Mouse (Mus musculus) right cerebral cortex, postnatal 10 days (tissue): Measurements from ENCODE around the gene Sun3.

Source experiments
- DNase-seq, 2 experiments: peaks; one replicate each; pipeline ENCODE4 v3.0.0; 2021; ENCODE audit warnings: low spot score in 2 of 2

Sun3 gene

DNA sequence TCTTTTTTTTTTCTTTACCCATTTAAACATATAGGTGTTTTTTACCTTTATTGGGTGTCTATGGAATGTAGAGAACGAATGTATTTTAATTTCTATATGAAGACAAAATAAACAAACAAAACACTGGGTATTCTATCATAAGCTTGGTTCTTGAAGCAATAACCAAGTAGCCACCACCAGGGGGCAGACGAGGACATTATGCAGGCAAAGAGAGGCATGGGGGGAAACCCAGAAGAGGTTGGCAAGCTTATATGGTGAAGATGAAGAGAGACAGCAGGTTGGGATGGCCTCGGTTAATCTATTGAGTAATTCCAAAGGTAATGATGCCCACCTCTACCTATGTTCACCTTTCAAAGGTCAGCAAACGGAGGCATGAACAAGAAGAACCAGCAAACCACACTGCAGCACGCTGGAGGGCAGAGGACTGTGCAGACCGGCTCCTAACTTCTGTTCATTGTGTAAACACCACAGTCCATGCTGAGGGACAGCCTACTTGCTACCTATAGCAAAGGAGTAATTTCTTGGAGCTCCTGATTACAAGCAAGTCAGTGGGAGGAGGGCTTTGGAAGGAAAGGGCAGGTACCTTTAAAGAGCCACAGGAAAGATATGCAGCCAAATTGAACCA, 65.4 kb downstream of the Sun3 start:
- DNase-seq = peak; percentile 57 to 69

DNA sequence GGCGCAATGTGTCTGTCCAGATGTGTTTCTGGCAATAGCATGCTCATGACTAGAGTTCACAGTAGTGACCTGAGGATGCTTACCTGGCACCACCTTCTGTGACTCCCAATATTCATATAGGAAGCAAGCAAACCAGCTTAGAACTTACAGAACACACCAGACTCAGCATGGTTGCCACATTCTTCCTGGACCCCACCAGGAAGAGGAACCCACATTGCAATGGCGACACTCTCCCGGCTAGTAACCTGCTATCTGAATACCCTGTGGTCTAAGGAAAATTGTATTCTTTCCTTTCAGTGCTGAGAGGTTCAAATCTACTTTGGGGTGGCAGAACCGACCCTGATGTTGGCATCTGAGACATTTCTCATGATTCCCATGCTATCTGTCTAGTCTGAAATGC, 70.6 kb downstream of the Sun3 start:
- no peak for DNase-seq

DNA sequence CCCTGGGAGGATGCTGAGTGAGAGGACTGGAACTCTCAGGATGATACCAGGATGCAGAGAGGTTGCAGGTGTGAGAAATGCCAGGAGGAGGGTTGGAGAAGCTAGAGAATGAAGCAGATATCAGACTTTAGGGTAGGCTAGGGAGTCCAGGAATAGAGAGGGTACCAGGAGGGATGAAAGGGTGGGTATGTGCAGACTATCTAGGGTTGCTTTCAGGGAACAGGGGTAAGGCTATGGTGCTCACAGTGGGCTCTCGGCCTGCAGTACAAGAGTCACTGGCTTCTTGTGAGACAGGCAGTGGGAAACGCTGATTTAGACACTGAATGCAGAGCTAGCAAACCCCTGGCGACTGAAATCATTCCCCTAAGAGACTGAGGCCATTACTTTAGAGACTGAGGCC, 75.6 kb downstream of the Sun3 start, which contains the start of gene Pkd1l1:
TSS of gene Pkd1l1 (minus strand) at position 101 of the 400 bp plus-strand sequence.
- DNase-seq = no peak

DNA sequence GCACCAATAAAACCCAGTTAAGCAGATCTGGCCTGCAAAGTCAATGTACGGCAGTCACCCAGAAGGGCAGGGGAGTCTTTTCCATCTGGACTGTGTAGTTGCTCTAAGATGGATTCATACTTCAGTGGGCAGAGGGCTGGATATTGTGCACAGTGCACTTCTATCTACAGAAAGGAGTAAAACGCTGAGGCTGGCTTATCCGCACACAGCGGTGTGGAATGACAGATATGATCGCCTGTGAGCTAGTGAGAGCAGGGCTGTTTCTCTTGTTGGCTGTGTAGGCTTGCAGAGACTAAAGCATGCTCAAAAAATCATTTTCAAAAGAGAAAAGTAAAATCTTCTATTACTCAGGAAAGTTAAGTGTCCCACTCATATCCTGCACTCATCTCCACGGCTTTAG, 76.7 kb downstream of the Sun3 start:
- no peak for DNase-seq

DNA sequence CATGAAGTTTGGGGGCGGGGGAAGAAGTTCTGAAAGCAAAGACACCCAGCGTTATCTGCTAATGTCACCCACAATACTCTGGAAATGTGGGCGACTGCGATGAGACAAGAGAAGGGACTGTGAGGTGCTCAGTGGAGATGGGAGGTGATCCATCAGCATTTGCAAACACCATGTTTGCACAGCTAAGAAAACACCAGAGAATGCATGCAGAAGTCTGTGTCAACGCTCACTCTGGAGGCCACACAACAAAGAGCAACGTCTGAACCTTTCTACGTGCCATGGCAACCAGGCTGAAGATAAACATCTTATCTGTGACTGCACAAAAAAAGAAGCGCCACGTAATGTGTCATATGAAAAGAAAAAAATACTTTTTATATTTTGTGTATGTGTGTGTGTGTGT, 78.3 kb downstream of the Sun3 start:
- no peak for DNase-seq

DNA sequence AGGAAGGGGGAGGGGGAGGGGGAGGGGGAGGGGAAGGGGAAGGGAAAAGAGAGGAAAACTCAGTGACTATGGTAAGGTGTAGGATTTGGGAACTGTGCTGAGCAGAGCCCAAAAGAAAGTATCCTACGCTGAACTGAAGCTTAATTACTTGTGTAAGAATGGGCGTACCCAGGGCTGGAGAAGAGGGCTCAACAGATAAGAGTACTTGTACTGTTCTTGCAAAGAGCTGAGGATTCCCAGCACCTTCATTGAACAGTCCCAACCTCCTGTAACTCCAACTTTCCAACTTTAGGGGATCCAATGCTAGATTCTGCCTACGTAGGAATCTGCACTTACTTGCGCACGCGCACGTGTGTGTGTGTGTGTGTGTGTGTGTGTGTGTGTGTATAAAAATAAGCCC, 80.7 kb downstream of the Sun3 start:
- DNase-seq = no peak
